Mouse (Mus musculus): ENCODE data around the gene Zfp644.

GRCm38 (mm10) chr5:106615006-106615405, 82.1 kb downstream of the Zfp644 start:
- no peak for TF ChIP-seq FLI1 (IDR thresholded peaks at IDR 0.05; ENCODE audit: low read length)
- no peak for TF ChIP-seq GATA1 (IDR thresholded peaks at IDR 0.05; ENCODE audit: borderline replicate concordance, low read length)
